Mouse (Mus musculus): ENCODE results near the gene Cuedc1.

- no peak for TF ChIP-seq CTCF (IDR thresholded peaks at IDR 0.05; ENCODE audit: control insufficient read depth, insufficient read depth, low read length)
- no peak for TF ChIP-seq POLR2A (IDR thresholded peaks at IDR 0.05; ENCODE audit: borderline replicate concordance, control insufficient read depth, low read depth, low read length)
These were observed 96.2 kb downstream of the Cuedc1 start for GRCm38 (mm10) chr11:88193824-88194696.

All from bone marrow, adult 2 months (tissue).